Mouse (Mus musculus) bone marrow macrophage, adult 2 months (primary cell): Measurements from ENCODE around the gene Sox5.

Source experiments
- CTCF ChIP-seq: IDR thresholded peaks from 2 replicates; pipeline ENCODE4 v1.5.1; 2012; ENCODE audit warnings: low read depth, mild to moderate bottlenecking, low read length, moderate library complexity
- POLR2A ChIP-seq: IDR thresholded peaks from 2 replicates; pipeline ENCODE4 v1.6.1; 2012; ENCODE audit warnings: mild to moderate bottlenecking, low read depth, low read length, borderline replicate concordance

GRCm38 (mm10) chr6:144265004-144265403 lies 516.8 kb downstream of the Sox5 start:
- TF ChIP-seq CTCF (no peak), POLR2A (no peak)
